Mouse (Mus musculus): Measurements from ENCODE around the gene Ccl9.

Gene Ccl9

DNA sequence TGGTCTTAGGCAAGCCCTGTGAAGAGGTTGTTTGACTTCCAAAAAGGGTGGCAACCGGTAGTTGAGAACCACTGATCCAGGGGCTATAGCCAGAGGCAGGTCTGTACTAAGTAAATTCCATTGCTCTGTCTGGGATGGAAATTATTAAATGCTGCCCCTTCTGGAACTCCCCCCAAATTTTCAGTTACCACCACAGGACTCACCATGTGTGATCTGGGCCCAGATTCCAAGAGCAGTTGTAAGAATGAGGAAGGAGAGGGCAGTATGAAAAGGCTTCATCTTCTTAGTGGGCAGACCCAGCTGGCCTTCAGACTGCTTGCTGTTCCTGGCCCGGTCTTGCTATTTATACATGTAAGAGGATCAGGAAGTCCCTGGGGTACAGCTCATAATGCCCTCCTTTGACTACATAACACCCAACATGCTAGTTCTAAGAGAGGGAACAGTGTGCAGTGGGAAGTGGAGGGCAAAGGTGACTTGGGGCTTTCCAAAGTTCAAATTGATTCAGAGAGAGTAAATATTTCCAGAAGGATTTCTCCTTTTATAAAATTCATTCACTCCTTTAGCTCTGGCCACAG lies at the start of gene Ccl9:
TSS of gene Ccl9 (minus strand) at position 451 of the 575 bp plus-strand sequence.
- peak in 1 of 2 experiments; percentile 38 for DNase-seq (ENCODE audit: inconsistent age in 2 of 2, low spot score in 1 of 2)

DNA sequence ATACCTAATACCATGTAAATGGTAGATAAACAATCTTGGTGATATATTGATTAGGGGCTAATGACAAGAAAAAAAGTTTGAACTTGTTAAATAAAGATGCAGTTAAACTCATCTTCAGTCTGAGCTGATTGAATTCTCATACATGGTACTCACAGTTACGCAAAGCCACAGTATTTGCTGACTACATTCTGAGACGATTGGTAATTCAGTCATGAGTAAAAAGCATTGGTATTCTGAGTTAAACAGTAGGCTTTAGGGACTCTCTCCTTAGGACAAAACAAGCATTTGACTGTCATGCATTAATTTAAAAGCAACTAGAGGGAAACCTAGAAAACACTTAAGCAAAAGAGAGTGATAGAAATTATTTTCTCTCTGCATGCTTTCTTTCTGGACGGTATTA lies 45.1 kb upstream of the Ccl9 start:
- no peak for DNase-seq (ENCODE audit: inconsistent age in 2 of 2, low spot score in 1 of 2)

DNA sequence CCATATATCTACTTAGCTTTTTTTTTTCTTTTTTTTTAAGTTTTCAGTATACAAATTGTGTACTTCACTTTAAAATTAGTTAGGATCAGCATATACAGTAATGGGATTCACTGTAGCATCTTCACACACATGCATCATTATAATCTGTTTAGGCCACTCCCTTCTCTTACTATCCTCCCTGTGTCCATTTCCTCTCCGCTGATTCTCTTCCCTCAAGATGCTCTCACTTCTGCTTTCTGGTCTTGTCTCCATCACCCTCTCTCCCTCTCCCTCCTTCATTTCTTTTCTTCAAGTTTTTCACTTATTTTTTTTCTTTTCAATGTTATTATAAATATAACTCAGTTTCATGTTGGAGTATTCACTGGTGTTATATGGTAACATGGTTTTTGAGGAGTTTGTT lies 40.6 kb upstream of the Ccl9 start:
- no peak for DNase-seq (ENCODE audit: inconsistent age in 2 of 2, low spot score in 1 of 2)

DNA sequence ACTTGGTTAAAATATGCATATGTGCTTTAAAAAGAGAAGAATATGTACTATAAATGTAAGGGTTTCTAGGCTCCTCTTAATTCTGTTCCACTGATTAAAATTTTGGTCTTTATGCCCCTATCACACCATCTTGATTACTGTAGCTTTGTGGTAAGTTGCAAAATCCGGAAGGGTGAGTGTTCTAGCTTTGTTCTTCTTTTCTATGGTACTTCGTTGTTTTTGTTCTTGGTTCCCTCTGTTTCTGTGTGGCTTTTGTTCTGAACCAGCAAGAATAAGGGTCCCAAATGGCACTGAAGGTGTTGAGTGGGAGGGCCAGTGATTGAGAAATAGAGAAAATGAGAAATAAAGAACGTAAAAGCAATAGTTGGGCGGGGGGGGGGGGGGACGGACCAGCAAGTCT lies 39.8 kb upstream of the Ccl9 start:
- DNase-seq (ENCODE audit: inconsistent age in 2 of 2, low spot score in 1 of 2): no peak

DNA sequence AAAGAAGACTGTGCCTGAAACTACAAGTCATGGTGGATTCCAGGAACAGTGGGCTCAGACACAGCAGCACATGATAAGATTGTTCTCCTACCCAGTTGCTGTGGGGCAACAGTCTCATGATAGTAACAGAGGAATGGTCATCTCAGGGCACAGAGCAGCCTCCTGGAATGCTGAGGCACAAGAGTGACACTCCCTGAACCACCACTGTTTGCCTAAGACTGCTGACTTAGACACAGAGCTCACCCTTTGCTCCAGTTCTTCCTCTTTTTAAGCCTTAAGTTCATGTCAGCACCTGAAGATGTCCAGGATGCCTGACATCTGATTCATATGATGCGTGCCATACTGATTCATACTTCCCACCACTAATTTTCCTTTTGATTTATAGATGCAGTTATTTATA lies 38.1 kb upstream of the Ccl9 start:
- no peak for DNase-seq (ENCODE audit: inconsistent age in 2 of 2, low spot score in 1 of 2)

DNA sequence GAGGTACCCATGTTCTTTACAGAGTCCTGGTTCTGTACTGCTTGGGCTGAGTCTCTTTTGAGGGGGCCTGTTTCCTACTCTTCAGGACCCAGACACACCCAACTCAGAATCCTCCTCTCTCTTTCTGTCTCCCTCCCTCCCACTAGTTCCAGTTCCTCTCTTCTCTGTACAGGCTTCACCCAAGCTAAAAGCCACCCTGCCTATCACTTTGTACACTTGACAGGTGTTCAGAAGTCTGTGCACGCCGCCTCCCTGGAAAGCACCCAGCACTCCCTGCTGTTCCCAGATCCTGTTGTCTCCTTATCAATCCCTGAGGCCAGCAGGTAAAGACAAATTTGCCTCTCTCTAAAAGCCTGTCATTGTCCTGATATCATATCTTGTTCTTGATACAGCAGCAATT lies 32.5 kb upstream of the Ccl9 start:
- no peak for DNase-seq (ENCODE audit: inconsistent age in 2 of 2, low spot score in 1 of 2)

DNA sequence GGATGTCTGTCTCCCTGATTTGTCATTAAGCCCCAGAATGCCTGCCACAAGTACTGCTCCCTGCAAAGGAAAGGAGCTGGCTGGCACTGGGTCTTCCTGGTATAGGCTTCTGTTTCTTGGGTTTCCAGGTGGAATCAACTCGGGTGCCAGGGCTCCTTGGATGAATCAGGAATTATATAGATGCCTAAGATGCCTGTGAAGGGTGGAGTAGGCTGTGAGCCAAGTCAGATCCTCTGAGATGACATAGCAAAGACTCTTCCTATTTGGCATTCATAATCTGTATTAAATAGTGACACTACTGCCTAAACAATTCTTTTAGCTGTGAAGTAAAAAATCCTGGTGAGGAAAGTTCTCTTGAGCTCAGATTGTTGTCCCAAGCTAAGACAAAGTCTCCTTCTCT lies 28.0 kb upstream of the Ccl9 start:
- DNase-seq (ENCODE audit: inconsistent age in 2 of 2, low spot score in 1 of 2): no peak

DNA sequence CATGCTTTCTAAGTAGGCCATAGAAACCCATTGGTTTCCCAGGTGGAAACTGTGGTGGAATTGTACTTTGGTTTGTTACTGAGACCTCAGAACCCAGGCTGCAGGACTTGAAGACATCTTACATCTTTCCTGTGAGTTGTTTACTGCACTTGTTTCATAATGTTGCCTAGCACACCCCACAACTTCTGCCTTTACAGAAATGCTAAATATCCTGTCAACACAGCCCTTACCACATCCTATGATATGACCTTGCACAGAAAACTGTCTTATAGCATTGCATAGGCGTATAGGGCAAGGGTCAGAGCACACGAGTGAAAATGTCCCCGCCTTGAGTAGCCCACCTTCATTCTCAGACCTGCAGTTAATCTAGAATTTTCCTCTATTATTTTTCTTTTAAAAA lies 27.1 kb upstream of the Ccl9 start:
- no peak for DNase-seq (ENCODE audit: inconsistent age in 2 of 2, low spot score in 1 of 2)

DNA sequence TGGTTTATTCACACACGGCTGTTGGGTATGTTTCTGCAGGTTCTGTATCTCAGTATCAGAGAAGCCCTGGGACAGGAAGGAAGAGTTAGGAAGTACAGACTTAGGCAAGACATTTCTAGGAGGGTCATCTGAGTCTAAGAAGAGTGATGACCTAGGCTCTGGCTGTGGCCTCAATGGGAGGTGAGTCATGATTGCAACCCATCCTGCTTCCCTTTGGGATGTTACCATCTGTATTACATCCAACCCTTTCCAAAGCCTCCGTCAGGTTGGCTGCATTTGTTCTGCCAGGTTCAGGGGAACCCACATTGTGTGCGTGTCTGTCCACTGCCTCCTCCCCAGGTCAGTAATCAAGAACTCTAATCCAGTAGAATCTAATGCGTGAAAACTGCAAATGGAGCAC lies 26.3 kb upstream of the Ccl9 start:
- no peak for DNase-seq (ENCODE audit: inconsistent age in 2 of 2, low spot score in 1 of 2)

DNA sequence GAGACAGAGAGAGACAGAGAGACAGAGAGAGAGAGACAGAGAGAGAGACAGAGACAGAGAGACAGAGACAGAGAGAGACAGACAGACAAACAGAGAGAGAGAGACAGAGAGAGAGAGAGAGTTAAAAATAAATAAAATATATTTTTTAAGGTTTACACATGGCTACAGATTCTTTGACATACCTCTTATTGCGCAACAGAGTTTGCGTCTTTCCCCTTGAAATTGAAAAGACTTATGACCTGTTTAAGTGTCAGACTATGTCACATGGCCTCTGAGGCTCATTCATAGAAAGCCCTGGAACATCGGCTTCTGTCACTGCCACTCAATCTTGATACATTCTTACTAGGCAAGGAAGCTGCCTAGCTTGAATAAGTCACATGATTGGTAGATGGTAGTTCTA lies 25.0 kb upstream of the Ccl9 start:
- DNase-seq (ENCODE audit: inconsistent age in 2 of 2, low spot score in 1 of 2): no peak

DNA sequence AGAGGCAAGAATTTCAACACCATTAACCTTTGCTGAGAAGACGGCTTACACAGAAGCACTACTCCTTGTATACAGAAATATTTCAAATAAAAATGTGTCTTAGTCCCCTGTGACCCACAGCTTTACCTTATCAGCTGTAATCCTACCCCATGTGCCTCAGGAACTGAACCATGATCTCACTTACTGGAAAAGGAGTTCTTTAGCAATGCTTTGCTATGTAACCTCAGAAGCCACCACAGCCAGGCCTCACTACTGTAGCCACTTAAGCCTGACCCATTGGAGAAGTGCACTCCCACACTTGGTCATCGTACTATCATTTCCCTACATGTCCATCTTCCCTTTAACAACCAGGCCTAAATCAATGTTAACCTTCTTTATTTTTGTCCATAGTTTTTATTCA lies 22.1 kb upstream of the Ccl9 start:
- no peak for DNase-seq (ENCODE audit: inconsistent age in 2 of 2, low spot score in 1 of 2)

DNA sequence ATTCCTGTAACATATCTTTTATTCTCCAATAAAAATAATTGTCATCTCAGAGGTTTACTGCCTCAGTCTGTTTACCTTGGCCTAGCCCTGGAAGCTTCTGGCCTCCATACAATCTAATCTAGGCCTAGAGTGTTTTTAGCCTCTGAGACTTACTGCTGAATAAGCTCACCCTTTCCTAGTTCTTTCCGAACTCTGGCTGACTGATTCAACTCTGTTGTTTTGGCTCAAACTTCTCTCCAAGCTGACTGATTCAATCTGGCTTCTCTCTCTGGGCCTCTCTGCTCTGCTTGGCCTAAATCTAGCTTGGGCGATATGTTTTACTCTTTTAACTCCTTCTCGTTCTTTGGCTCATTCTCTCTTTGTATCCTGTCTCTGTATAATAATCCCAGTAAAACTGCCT lies 20.6 kb upstream of the Ccl9 start:
- no peak for DNase-seq (ENCODE audit: inconsistent age in 2 of 2, low spot score in 1 of 2)

DNA sequence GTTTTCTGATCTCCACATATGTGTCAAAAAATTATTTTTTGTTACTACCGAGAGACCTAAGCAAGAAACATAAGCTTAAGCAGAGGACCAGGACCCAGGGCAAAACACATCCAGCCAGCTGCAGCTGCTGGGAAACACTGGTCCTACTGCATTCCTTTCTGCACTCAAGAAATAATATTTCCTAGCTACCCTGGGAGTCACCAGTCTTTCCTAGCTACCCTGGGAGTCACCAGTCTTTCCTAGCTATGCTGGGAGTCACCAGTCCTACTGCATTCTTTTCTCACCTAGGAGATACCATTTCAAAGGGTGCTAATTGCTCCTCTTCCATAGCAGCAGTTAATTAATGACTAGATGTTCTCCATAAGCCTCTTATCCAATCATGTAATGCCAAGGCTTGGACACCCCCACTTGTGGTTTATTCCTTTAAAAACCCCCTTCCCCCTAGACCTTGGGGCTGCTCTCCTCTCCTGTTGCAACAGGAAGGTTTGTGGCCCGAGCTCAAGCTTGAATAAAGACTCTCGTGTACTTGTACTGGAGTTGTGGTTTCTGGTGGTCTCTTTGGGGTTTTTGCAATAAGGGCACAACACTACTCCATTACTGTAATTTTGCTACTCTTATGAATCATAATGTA lies 19.9 kb upstream of the Ccl9 start:
- DNase-seq (ENCODE audit: inconsistent age in 2 of 2, low spot score in 1 of 2): no peak

DNA sequence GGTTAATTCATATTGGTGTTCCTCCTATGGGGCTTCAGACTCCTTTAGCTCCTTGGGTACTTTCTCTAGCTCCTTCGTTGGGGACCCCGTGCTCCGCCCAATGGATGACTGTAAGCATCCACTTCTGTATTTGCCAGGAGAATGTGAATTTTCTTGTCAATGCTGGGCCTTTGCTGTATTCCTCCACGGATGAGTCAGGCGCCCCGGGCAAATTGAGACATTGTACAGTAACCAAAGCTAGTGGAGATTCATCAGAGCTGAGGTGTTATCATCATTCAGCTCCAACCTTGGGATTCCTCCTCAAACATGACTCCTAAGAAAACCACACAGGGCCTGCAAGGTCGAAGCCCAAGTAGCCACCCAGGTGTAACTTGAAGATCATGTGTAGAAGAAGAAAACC lies 19.4 kb upstream of the Ccl9 start:
- no peak for DNase-seq (ENCODE audit: inconsistent age in 2 of 2, low spot score in 1 of 2)

DNA sequence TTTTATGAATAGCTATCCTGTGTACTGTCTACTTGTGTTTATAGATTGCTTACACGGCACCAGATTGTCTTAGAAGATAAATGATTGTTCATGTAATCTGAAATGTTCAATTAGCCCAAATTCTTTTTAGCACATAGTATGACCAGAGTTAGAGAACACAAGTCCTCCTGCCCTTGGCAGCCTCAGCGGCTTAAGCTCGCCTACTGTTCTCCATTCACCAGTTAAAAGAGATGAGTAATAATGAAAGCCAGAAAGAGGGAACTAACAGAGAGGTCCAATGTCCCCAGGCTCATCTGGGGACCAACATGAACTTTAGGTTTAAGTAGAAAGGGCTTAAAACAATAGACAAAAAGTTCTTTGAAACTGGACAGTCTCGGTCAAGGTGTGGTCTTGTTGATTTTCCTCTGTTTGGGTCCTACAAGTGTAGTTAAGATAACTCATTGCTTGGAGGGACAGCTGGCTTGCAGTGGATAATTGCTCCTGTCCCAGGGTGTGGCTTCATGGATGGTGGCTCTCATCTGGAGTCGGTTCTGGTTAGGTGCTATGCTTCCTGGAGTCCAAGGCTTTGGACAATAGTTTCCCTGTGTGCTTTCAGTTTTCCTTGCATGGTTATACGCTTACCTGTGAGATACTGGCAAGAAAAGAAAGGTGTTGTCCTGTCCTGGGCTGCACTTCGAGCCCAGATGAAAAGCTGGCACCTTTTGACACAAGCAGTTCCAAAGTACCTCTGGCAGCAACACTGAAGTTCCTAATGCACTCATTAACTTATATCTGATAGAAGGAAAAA lies 17.4 kb upstream of the Ccl9 start:
- DNase-seq (ENCODE audit: inconsistent age in 2 of 2, low spot score in 1 of 2): no peak

DNA sequence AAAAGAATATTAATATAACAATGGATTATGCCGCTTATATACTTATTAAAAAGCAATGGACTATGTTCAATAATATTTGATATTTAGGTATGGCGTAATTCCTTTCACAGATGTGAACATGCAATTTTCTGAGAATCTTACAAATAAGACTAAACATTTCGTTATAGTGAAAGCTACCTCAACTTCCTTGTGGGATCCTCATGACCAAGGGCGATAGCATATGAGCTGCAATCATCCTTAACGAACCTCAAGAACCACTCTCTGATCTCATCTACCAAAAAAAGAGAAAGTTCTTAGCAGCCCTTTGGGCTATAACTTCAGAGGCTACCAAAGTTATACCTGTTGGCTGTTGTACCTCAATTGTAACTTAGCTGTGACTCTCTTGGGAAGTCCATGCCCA lies 15.0 kb upstream of the Ccl9 start:
- DNase-seq (ENCODE audit: inconsistent age in 2 of 2, low spot score in 1 of 2): no peak

DNA sequence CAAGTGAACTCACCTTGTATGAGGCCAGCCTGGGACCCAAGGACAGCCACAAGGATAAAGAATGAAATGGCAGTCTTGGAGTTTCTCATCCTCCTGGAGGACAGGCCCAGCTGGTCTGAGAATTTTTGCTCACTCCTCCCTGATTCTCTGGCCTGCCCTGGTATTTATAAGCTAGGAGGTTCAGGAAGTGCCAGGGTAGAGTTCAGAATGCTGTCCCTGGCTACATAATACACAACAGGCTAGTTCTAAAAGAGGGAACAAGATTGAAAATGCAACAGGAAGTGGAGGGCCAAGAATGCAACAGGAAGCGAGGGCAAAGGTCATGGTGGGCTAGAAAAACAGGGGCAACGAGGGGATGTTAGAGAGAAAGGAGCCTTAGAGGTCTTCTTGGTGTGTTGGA lies 14.4 kb upstream of the Ccl9 start, which contains the start of gene Ccl6:
TSS of gene Ccl6 (minus strand) at position 235 of the 400 bp plus-strand sequence.
- peak in 1 of 2 experiments; percentile 20 for DNase-seq (ENCODE audit: inconsistent age in 2 of 2, low spot score in 1 of 2)

DNA sequence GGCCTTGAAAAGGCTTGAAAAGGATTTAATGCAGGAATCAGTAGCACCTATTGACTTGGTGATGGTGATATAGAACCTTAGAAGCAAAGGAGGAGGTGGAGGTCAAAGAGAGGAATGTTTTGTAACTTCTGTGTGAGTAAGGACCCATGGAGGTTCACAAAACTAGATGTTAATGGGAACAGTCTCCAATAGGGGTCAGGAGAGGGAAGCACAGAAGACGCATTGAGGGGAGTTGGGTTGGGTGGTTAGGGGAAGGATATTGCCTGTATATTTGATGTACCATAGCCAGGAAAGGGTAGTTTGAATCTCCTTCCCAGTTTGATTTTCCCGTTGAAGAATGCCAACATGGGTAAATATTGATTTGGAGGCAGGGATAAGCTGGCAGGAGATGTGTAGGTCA lies 5.8 kb upstream of the Ccl9 start:
- no peak for DNase-seq (ENCODE audit: inconsistent age in 2 of 2, low spot score in 1 of 2)

DNA sequence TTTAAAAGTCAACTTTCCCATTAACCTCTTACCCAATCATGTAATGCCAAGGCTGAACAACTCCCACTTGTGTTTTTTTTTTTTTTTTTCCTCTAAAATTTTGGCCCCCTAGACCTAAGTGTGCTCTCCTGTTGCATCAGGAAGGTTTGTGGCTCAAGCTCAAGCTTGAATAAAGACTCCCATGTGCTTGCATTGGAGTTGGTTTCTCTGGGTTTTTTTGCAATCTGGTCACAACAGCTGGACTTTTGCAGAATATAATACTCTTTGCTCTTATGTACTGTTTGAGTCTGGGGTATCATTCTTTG lies 5.0 kb upstream of the Ccl9 start:
- DNase-seq (ENCODE audit: inconsistent age in 2 of 2, low spot score in 1 of 2): no peak

DNA sequence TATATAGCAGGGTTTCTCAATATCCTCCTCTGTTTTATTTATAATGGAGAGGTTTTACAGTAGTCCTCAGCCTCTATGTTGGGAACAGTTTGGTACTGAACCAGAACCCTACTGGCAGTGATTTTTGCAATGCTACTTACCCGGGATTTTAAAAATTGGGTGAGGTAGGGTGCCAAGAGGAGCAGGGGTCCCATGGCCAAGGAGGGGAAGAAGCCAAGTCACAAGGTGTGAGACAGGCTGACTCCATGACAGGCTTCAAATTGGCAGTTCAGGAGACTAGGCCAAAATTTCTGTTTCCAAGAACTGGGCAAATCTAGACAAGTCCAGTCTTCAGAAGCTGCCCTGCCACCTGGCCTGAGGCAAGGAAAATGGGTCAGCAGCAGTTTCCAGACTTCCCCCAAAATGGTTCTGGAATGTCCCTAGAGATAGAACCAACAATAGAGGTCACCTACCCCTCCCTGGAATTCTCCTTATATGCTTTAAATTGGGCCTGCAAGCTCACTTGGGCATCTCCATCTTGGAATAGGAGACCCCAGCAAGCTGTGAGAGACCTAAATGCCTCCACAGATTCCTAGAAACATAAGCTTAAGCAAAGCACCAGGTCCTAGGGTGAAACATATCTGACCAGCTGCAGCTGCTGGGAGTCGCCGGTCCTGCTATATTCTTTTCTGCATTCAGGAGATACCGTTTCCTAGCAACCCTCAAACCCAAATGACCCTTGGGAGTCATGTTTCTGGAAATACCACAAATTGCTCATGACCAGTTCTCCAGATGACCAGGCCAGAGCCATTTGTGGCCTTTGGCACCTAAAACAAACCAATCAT lies 4.4 kb upstream of the Ccl9 start:
- peak; percentile 9 to 74 for DNase-seq (ENCODE audit: inconsistent age in 2 of 2, low spot score in 1 of 2)

DNA sequence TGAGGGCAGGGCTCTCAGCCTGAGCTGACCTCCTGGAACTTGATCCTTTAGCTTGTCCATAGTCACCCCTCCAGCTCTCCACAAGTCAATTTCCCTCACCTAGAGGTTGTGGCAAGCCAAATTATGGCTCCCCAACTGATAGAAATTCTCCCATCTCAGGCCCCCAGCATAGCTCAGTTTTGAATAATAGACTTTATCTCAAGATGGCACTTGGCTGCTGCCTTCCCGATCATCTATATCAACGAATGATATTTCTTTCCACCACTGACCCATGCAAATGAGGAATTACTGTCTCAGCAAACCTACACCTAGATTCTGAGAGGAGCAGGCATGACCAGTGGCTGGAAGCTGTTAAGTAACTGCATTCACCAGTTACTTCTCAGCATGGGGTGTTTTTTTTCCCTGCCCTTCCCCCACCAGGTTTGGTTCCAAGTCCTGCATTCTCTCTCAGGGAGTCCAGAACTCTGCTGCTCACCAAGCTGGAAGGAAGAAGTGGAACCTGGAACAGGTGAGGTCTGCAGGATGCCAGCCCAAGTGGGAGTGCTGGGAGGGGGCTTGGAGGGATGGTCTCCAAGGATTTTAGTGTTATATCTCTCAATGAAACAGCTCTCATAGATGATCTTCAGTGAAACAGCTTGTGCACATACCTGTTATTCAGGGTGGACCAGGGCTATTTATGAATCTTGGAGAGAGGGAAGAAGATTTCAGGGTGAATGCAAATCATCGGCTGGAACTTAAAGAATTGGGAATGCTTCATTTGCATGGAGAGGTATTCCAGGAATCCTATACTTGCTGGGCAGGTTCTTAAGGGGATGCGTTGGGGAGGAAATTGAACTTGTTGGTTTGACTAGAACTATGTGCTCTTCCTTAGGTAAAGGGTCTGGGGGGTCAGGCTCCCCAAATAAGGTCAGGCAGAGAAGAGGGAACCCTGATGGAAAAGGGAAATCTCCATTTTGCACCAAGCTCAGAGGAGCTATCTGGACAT lies 3.5 kb upstream of the Ccl9 start:
- DNase-seq (ENCODE audit: inconsistent age in 2 of 2, low spot score in 1 of 2): no peak

Measured in adrenal gland, adult (tissue).